Mouse (Mus musculus) forebrain, embryonic 13.5 days (tissue): ENCODE results near the gene Gm21083. TPM values are rescaled to one million over a fixed set of nuclear protein-coding genes. Genes with fewer than 3 reads are reported as not detected.
"Not testable (repeated sequence)": the region's sequence is repeated elsewhere in the genome, so short reads cannot be mapped to it uniquely, and the experiment has no call there.

Source experiments
- ATAC-seq: fragments of 200-750 bp; cut with Nextera tagmentation; 2 replicates; pipeline ENCODE4 v1.8.0; 2017
- H3K27ac ChIP-seq: fragments of 300-500 bp; sonication (generic); 2 replicates; pipeline ENCODE4 v1.5.1; 2015; ENCODE audit warnings: inconsistent platforms, mild to moderate bottlenecking, moderate library complexity
- H3K27me3 ChIP-seq: fragments of 300-500 bp; sonication (generic); 2 replicates; pipeline ENCODE4 v1.6.1; 2015; ENCODE audit warnings: mild to moderate bottlenecking, inconsistent platforms
- H3K36me3 ChIP-seq: fragments of 300-500 bp; sonication (generic); 2 replicates; pipeline ENCODE4 v1.6.1; 2015; ENCODE audit warnings: mild to moderate bottlenecking, inconsistent platforms; ENCODE audit not compliant: poor library complexity, severe bottlenecking
- H3K4me1 ChIP-seq: fragments of 300-500 bp; sonication (generic); 2 replicates; pipeline ENCODE4 v1.6.1; 2015; ENCODE audit warnings: inconsistent platforms
- H3K4me2 ChIP-seq: fragments of 300-500 bp; sonication (generic); 2 replicates; pipeline ENCODE4 v1.6.1; 2015; ENCODE audit warnings: inconsistent platforms, mild to moderate bottlenecking, moderate library complexity
- H3K4me3 ChIP-seq: fragments of 300-500 bp; sonication (generic); 2 replicates; pipeline ENCODE4 v1.5.1; 2015; ENCODE audit warnings: mild to moderate bottlenecking, inconsistent platforms
- H3K9ac ChIP-seq: fragments of 300-500 bp; sonication (generic); 2 replicates; pipeline ENCODE4 v1.6.1; 2015; ENCODE audit warnings: mild to moderate bottlenecking, inconsistent platforms
- H3K9me3 ChIP-seq: fragments of 300-500 bp; sonication (generic); replicated peaks from 2 replicates; pipeline ENCODE4 v1.6.1; 2016; ENCODE audit warnings: inconsistent platforms
- WGBS: fragments of 180-500 bp; shearing (Covaris S2); methylation state at CpG from one replicate; pipeline ENCODE4 v1.1.7; 2015; 5-methylcytosine and 5-hydroxymethylcytosine counted together
- polyA plus RNA-seq: library from polyadenylated mRNA; unstranded; fragments of >200 nt; fragmentation: Nextera tagmentation; extraction: Ambion mirVana; gene quantifications from 2 replicates; pipeline ENCODE4 v1.2.1, GENCODE M21; 2015

The Gm21083 gene
- polyA plus RNA-seq: not detected in 2 replicates

DNA sequence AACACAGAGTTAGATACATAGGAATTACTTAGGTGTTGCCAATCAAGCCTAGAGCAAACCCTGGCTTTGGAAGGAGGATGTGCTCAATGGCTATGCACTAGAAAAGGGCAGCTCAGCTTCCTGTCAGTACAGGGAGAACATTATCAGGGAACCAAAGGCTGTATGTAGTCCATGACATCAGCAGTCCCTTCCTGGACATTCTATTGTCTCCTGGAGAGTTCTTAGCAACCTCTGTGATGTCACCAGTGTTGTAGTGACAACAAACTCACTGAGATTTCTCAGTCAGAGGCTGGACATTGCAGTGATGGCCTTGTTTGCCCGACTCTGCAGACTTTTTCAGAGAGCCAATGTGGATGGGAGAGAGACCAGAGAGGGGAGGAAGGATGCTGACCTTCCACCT lies at the start of gene Gm21083:
Gm21083 (plus strand) TSS at position 301 of the 400 bp plus-strand sequence.
- H3K4me3 ChIP-seq, H3K9ac ChIP-seq, ATAC-seq, H3K4me1 ChIP-seq, H3K36me3 ChIP-seq, H3K27me3 ChIP-seq, H3K27ac ChIP-seq, H3K4me2 ChIP-seq: not testable (repeated sequence)
- WGBS: no CpG with 5 or more reads among the region's 1 CpGs
- H3K9me3 ChIP-seq: peaks cover 22% of the 10 kb centered on the region

DNA sequence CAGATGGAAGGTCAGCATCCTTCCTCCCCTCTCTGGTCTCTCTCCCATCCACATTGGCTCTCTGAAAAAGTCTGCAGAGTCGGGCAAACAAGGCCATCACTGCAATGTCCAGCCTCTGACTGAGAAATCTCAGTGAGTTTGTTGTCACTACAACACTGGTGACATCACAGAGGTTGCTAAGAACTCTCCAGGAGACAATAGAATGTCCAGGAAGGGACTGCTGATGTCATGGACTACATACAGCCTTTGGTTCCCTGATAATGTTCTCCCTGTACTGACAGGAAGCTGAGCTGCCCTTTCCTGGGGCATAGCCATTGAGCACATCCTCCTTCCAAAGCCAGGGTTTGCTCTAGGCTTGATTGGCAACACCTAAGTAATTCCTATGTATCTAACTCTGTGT lies 48.0 kb upstream of the Gm21083 start, which contains the start of gene Gm21190:
Gm21190 (minus strand) TSS at position 101 of the 400 bp plus-strand sequence.
- peaks cover 34% of the 10 kb centered on the region for H3K9me3 ChIP-seq
- not testable (repeated sequence) for H3K4me1 ChIP-seq, H3K4me2 ChIP-seq, H3K4me3 ChIP-seq, ATAC-seq, H3K36me3 ChIP-seq, H3K27me3 ChIP-seq, H3K27ac ChIP-seq, H3K9ac ChIP-seq
- 75% methylated on average over 1 of the region's 1 CpGs for WGBS

DNA sequence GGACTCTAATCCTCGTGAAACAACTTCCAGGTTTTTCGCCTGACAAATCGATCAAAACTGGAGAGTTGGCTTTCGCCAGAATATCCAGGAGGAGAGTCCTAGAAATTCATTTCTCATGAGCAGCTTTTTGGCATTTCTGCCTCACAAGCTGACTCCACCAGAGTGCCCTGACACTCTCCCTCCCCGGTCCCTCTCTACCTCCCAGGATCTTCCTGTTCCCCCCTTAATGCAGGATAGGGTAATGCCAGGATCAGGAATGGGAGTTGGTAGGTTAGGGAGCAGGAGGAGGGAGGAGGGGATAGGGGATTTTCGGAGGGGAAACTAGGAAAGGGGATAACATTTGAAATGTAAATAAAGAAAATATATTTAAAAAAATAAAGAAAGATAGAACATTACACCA lies 28.5 kb upstream of the Gm21083 start:
- not testable (repeated sequence) for H3K4me2 ChIP-seq, ATAC-seq, H3K27ac ChIP-seq, H3K36me3 ChIP-seq, H3K9ac ChIP-seq, H3K27me3 ChIP-seq, H3K4me1 ChIP-seq, H3K4me3 ChIP-seq
- WGBS: 85% methylated on average over 6 of the region's 6 CpGs
- peaks cover 22% of the 10 kb centered on the region for H3K9me3 ChIP-seq

DNA sequence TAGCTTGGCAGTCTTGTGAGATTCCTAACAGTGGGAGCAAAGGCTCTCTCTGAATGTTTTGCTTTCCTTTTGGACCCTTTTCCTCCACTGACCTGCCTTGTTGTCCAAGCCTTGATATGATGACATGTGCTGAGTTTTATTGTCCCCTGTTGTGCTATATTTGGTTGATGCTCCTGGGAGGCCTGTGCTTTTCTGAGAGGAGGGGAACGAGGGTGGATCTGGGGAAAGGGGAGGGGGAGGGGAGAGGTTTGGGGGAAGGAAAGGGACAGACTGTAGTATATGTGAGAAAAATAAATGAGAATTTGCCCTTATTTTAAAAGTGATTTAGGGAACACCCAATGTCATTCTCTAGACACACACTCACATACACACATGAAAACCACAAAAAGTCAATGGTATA lies 28.0 kb upstream of the Gm21083 start:
- not testable (repeated sequence) for H3K4me1 ChIP-seq, H3K36me3 ChIP-seq, H3K27me3 ChIP-seq, H3K4me2 ChIP-seq, H3K9ac ChIP-seq, H3K27ac ChIP-seq, H3K4me3 ChIP-seq, ATAC-seq
- H3K9me3 ChIP-seq: peaks cover 23% of the 10 kb centered on the region
- WGBS: 33% methylated on average over 1 of the region's 1 CpGs

DNA sequence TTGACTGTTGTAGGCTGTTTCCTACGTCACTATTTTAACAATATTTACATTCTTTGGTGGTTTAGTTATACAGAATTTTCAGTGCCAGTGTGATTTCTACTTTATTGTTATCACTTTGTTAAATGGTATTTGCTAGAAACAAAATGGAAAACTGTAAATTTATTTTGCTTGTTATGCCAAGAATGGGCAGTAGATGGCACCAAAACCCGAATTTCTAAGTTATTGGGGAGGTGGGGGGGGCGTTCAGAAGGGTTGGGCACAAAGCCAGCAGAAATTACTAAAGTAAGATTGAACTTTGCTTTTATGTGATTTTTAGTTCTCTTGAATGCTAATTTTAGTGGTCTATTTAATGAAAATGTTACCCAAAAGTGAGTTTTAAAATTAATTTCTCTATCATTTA lies 27.5 kb upstream of the Gm21083 start:
- H3K36me3 ChIP-seq, H3K4me3 ChIP-seq, H3K9ac ChIP-seq, H3K4me1 ChIP-seq, H3K27ac ChIP-seq, H3K4me2 ChIP-seq, ATAC-seq, H3K27me3 ChIP-seq: not testable (repeated sequence)
- H3K9me3 ChIP-seq: peaks cover 21% of the 10 kb centered on the region
- WGBS: 18% methylated on average over 3 of the region's 3 CpGs

DNA sequence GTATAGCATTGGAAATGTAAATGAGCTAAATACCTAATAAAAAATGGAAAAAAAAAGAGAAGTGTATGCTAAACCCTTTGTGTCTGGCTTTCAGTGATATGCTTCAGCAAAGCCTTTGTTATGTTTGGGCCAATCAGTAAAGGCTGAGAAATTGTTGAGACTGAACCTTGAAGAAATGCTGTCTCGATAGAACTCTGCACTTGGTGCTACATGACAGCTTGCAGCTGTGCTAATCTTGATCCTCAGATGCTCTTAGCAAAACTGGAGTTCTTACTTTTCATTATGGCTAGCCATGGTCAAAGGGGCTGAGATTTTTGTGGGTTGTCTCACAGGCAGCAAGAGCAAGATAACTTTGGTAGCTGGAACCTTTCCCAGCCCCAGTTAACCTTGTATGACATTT lies 18.5 kb upstream of the Gm21083 start:
- 73% methylated on average over 1 of the region's 1 CpGs for WGBS
- H3K9ac ChIP-seq, H3K4me3 ChIP-seq, H3K27me3 ChIP-seq, H3K27ac ChIP-seq, H3K4me2 ChIP-seq, H3K36me3 ChIP-seq, H3K4me1 ChIP-seq, ATAC-seq: not testable (repeated sequence)
- H3K9me3 ChIP-seq: peaks cover 18% of the 10 kb centered on the region

DNA sequence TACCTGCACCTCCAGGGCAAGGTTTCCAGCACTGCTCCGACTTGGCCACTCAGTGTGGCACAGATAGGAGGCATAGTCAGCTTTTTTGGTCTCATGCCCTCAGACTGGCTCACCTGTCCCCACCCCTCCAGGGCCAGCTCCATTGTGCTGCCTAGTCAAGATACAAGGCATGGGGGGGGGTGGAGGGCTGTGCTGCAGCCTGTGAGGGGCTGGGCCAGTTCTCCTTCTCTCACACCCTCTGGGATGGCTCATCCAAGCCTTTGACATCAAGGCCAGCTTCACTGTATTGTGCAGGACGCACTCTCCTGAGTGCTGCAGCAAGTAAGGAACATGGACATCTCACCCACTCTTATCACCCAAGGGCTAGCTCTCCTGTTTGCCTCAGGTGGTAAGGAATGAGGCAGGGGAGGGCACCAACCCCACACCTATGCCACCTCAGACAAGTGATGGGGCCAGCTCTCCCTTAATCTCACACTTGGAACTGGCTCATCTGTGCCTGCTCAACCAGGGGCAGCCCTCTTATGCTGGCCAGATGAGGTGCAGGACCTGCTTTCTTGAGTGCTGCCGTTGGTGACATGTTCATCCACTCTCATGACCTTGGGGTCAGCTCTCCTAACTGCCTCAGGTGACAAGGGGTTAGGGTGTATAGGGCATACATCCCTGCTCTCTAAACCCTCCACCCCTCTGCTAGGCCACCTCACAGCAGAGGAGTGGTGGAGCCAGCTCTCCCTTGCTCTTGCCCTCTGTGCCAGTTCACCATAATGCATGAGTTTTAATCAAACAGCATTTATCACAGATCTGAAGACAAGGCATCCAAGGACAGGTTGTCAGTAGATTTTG lies 15.5 kb upstream of the Gm21083 start:
- H3K9ac ChIP-seq, H3K4me2 ChIP-seq, H3K4me3 ChIP-seq, H3K4me1 ChIP-seq, H3K36me3 ChIP-seq, H3K27me3 ChIP-seq, H3K27ac ChIP-seq: not testable (repeated sequence)
- H3K9me3 ChIP-seq: peaks cover 15% of the 10 kb centered on the region
- ATAC-seq: peak; percentile 62
- WGBS: 88% methylated on average over 3 of the region's 3 CpGs

DNA sequence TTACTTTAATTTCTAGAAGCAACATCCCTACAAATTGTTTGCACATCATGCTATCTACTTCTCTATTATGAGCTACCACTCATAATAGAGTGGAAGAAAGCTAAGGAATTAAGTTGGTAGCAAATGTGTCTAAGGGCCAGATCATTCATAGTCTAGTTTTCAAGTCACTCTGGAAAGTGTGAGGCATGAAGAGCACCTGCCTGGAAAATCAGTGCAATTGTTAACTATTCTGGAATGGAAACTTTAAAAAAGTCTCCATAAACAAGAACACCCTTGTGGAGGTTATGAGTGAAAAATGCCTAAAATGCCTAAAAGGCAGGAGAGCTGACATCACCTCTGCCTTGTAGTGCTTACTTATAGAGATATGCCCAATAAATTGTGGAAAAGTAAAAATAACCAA lies 3.4 kb upstream of the Gm21083 start:
- H3K9ac ChIP-seq: not testable (repeated sequence)

DNA sequence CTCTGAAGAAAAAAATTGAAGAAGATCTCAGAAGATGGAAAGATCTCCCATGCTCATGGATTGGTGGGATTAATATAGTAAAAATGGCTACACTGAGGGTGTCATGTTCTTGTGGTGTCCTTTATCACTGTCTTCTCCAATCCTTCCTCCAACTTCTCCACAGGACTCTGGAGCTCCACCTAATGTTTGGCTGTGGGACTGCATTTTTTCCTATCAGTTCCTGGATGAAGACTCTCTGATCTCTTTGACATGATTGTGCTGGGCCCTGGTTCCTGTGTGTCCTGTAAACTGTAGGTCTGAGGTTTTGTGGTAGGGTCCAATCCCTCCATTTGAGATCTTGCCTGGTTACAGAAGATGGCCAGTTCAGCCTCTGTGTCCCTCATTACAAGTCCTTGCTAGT lies 9.2 kb downstream of the Gm21083 start:
- not testable (repeated sequence) for H3K4me3 ChIP-seq, H3K36me3 ChIP-seq, H3K4me2 ChIP-seq, H3K27me3 ChIP-seq, H3K9me3 ChIP-seq, H3K9ac ChIP-seq, H3K27ac ChIP-seq, ATAC-seq, H3K4me1 ChIP-seq

More for the DNA sequence above, 3.4 kb upstream of the Gm21083 start:
- peaks cover 20% of the 10 kb centered on the region for H3K9me3 ChIP-seq
- H3K36me3 ChIP-seq, ATAC-seq, H3K27ac ChIP-seq, H3K4me3 ChIP-seq, H3K4me2 ChIP-seq, H3K4me1 ChIP-seq, H3K27me3 ChIP-seq: not testable (repeated sequence)

DNA sequence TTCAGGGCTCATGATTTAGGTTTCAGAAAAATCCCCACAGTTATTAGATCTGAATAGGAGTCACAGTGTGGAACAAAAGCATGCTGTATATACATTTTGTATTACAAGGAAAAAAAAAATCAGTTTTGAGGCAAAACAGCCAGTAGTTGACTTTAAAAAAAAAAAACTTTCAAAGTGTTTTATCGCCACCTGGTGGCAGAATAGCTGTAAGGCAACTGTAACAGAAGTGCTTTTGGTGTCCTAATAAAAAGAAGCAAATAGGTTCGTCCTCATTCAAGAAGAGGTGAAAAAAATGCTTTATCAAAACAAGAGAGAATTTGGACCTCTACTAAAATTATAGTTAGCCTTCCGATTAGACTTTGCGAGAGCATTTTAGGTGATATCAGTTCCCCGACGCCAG lies 11.2 kb downstream of the Gm21083 start:
- not testable (repeated sequence) for H3K36me3 ChIP-seq, ATAC-seq, H3K4me2 ChIP-seq, H3K9ac ChIP-seq, H3K9me3 ChIP-seq, H3K27me3 ChIP-seq, H3K4me3 ChIP-seq, H3K4me1 ChIP-seq, H3K27ac ChIP-seq
- 42% methylated on average over 6 of the region's 6 CpGs for WGBS

DNA sequence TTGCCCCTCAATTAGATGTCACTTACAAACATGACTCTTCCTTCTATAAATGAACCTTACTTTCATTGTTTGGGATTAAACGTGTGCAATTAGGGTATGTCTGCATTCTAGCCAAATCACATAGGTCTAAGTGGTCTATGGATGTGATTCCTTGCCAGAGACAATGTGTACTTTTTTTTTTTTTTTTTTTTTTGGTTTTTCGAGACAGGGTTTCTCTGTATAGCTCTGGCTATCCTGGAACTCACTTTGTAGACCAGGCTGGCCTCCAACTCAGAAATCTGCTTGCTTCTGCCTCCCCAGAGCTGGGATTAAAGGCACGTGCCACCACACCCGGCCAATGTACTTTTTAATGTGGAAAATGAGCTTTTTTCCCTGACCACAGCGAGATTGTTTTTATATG lies 13.5 kb downstream of the Gm21083 start:
- H3K36me3 ChIP-seq, H3K4me2 ChIP-seq, H3K27ac ChIP-seq, H3K27me3 ChIP-seq, H3K9me3 ChIP-seq, H3K9ac ChIP-seq, H3K4me3 ChIP-seq, ATAC-seq, H3K4me1 ChIP-seq: not testable (repeated sequence)
- 62% methylated on average over 5 of the region's 5 CpGs for WGBS

DNA sequence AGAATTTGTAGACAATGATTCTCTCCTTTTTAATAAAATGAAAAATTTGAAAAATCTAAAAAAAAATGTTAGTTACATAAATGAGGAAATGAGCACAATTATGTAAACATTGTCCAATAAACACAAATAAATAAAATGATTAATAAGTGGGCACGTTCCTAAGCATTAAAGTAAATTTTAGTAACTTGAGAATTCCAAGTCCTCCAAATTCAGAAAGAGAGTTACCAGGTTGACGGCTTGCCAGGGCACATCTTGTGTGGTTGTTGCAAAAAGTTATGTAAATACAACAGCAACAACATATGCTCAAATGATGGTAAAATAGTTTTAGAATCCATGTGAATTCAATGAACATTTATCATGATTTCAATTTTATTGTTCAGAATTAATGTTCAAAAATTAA lies 14.4 kb downstream of the Gm21083 start:
- H3K4me1 ChIP-seq, H3K36me3 ChIP-seq, H3K4me3 ChIP-seq, H3K9ac ChIP-seq, H3K27ac ChIP-seq, H3K4me2 ChIP-seq, H3K9me3 ChIP-seq, H3K27me3 ChIP-seq: not testable (repeated sequence)
- WGBS: 76% methylated on average over 2 of the region's 2 CpGs
- 0 out of 2 replicates have a peak, but pooled peaks have one; percentile 16 for ATAC-seq

DNA sequence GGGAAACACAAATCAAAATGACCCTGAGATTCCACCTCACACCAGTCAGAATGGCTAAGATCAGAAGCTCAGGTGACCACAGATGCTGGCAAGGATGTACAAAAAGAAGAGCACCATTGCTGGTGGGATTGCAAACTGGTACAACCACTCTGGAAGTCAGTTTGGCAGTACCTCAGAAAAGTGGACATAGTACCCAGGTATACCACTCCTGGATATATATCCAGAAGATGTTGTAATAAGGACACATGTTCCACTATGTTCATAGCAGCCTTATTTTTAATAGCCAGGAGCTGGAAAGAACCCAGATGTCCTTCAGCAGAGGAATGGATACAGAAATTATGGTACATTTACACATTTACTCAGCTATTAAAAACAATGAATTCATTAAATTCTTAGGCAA lies 21.7 kb downstream of the Gm21083 start:
- H3K4me1 ChIP-seq, H3K9ac ChIP-seq, H3K27ac ChIP-seq, ATAC-seq, H3K27me3 ChIP-seq, H3K4me2 ChIP-seq, H3K4me3 ChIP-seq, H3K36me3 ChIP-seq: not testable (repeated sequence)
- H3K9me3 ChIP-seq: peaks cover 24% of the 10 kb centered on the region
